Mouse (Mus musculus) midbrain, embryonic 10.5 days (tissue): ENCODE results near the gene Zfp963. TPM values are rescaled to one million over a fixed set of nuclear protein-coding genes. Genes with fewer than 3 reads are reported as not detected.
"Not testable (repeated sequence)": the region's sequence is repeated elsewhere in the genome, so short reads cannot be mapped to it uniquely, and the experiment has no call there.

Experiments
- DNase-seq: peaks from one replicate; pipeline ENCODE4 v3.0.0-alpha.2; 2017; ENCODE audit warnings: low spot score
- H3K27ac ChIP-seq: fragments of 300-500 bp; sonication (generic); replicated peaks from 2 replicates; pipeline ENCODE4 v1.5.1; 2016; ENCODE audit warnings: mild to moderate bottlenecking
- H3K27me3 ChIP-seq: fragments of 300-500 bp; sonication (generic); 2 replicates; pipeline ENCODE4 v1.6.1; 2016; ENCODE audit warnings: low read depth, mild to moderate bottlenecking; ENCODE audit not compliant: poor library complexity, severe bottlenecking
- H3K36me3 ChIP-seq: fragments of 300-500 bp; sonication (generic); 2 replicates; pipeline ENCODE4 v1.6.1; 2016; ENCODE audit warnings: mild to moderate bottlenecking, moderate library complexity
- H3K4me1 ChIP-seq: fragments of 300-500 bp; sonication (generic); 2 replicates; pipeline ENCODE4 v1.6.1; 2016
- H3K4me3 ChIP-seq: fragments of 300-500 bp; sonication (generic); 2 replicates; pipeline ENCODE4 v1.5.1; 2016; ENCODE audit warnings: mild to moderate bottlenecking, moderate library complexity
- H3K9me3 ChIP-seq: fragments of 300-500 bp; sonication (generic); replicated peaks from 2 replicates; pipeline ENCODE4 v1.6.1; 2016; ENCODE audit warnings: mild to moderate bottlenecking
- WGBS: fragments of 180-500 bp; shearing (Covaris S2); methylation state at CpG from one replicate; pipeline ENCODE4 v1.1.7; 2016; 5-methylcytosine and 5-hydroxymethylcytosine counted together
- polyA plus RNA-seq: library from polyadenylated mRNA; unstranded; fragments of >200 nt; fragmentation: Nextera tagmentation; extraction: Ambion mirVana; gene quantifications from 2 replicates; pipeline ENCODE4 v1.2.1, GENCODE M21; 2016

Zfp963 gene
- polyA plus RNA-seq, 1 experiment from 2014 or later, result 6.1 TPM

DNA sequence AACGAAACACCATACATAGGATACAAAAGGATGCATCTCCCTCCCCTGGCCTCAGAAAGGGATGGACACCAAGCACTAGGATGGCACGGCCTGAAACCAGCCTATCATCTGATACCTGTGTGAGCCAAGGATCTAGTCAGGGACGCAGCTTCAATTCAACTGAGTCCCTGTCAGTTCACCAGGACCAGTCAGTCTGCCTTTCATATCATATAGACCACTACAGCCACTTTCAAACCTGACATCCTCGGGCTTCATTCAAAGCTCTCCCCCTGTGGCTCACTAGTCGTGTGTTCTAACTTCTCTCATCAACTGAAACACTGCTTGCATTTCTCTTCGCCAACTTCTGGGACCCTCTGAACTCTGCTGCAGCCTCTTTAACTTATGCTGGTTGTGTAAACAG lies 34.4 kb downstream of the Zfp963 start:
- Histone ChIP-seq H3K27me3 (no peaks in the 10 kb centered on the region), H3K9me3 (no peaks in the 10 kb centered on the region), H3K27ac (0 out of 2 replicates have a peak overlapping the region, but pooled peaks have one; percentile 23), H3K4me3 (peak overlapping the region; percentile 96), H3K36me3 (peaks cover 34% of the 10 kb centered on the region), H3K4me1 (peaks cover 25% of the 10 kb centered on the region)
- 87% methylated on average over 6 of the region's 6 CpGs for WGBS
- no peak for DNase-seq

DNA sequence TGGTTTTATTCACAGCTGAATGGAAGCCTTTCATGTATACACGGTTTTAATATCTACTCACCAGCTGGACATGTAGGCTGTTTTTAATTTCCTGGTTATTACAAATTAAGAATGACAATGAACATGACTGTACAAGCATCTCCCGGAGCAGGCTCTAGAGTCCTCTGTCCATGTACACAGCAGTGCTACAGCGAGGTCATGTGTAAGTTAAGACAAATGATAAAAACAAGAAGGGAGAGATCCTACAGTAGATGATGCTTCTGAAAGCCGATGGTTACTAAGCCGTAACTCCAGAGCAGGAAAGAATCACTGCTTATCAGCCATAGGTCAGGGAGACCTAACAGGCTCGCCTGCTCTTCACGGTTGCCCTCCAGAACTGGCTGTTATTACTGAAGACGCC lies 36.3 kb downstream of the Zfp963 start:
- no peak overlapping the region for H3K27ac ChIP-seq
- peaks cover 25% of the 10 kb centered on the region for H3K4me1 ChIP-seq
- 94% methylated on average over 8 of the region's 8 CpGs for WGBS
- no peaks in the 10 kb centered on the region for H3K27me3 ChIP-seq
- H3K4me3 ChIP-seq, result no peak overlapping the region
- H3K36me3 ChIP-seq, result peaks cover 53% of the 10 kb centered on the region
- DNase-seq, result no peak
- H3K9me3 ChIP-seq, result no peaks in the 10 kb centered on the region

DNA sequence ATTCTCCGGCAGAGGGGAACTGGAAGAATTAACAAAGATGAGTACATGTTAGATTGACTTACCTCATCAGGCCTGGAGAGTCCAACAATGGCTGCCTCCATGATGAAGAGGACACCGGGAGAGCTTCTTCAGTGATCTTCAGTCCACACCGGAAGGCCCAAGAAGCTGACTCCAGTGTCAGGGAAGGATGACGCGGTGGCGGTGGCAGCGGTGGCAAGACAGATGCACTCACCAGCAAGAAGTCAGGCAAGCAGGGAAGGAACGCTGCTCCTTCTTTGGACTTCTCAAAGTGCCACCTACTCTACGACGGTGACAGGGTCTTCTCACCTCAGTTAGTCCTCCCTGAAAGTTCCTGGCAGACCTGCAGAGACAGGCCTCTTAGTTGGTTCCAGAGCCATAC lies 39.1 kb downstream of the Zfp963 start, which contains the start of gene Zfp869:
TSS of gene Zfp869 (minus strand) at position 101 of the 400 bp plus-strand sequence.
- DNase-seq, H3K27ac ChIP-seq, H3K4me3 ChIP-seq, H3K27me3 ChIP-seq: not testable (repeated sequence)
- Histone ChIP-seq H3K36me3 (peaks cover 82% of the 10 kb centered on the region), H3K4me1 (peaks cover 16% of the 10 kb centered on the region), H3K9me3 (peaks cover 11% of the 10 kb centered on the region; the same call in 1 of the 2 replicates)
- WGBS, result 97% methylated on average over 8 of the region's 10 CpGs

DNA sequence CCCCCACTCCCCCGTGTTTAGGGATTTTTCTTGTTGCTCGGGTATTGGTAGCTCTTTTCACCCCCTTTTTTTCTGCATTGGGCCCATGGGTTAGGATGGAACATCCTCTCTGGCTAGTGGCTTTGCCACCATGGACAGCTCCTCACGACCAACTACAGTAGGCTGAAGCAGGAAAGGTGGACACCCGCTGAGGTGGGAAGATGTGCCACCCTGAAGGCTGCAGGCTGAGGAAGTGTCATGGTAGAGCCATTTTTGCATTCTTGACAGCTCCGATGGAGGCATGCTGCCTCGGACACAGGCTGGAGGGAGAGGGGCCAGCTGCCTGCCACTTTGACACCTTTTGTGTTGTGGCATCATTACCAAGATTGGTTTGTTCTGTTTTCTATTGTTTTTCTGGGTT lies 48.0 kb downstream of the Zfp963 start:
- no peak for DNase-seq
- Histone ChIP-seq H3K4me3 (no peak overlapping the region), H3K9me3 (peaks cover 9% of the 10 kb centered on the region; the same call in 1 of the 2 replicates), H3K27ac (no peak overlapping the region), H3K36me3 (peaks cover 50% of the 10 kb centered on the region), H3K27me3 (no peaks in the 10 kb centered on the region), H3K4me1 (no peaks in the 10 kb centered on the region)
- 81% methylated on average over 6 of the region's 6 CpGs for WGBS

Other genes starting within 250 kb of the Zfp963 start
- not detected in 2 replicates for gene Gm7697, start 227.0 kb downstream of the Zfp963 start, polyA plus RNA-seq
- 34.7 and 37.0 TPM in 2 replicates for gene Zfp868, start 124.4 kb downstream of the Zfp963 start, polyA plus RNA-seq
- 2.2 and 3.2 TPM in 2 replicates for gene Zfp964, start 95.5 kb downstream of the Zfp963 start, polyA plus RNA-seq
- 32.1 and 33.6 TPM in 2 replicates for gene Zfp869, start 39.2 kb downstream of the Zfp963 start, polyA plus RNA-seq
- gene Gm20422, start 24.9 kb upstream of the Zfp963 start, polyA plus RNA-seq, result 0.43 TPM in 1 of 2 replicates, not detected in the other
- 57.1 and 58.1 TPM in 2 replicates for gene Atp13a1, start 41.2 kb upstream of the Zfp963 start, polyA plus RNA-seq
- 35.2 and 37.2 TPM in 2 replicates for gene Zfp866, start 41.2 kb upstream of the Zfp963 start, polyA plus RNA-seq
- 7.7 and 9.7 TPM in 2 replicates for gene Gmip, start 58.7 kb upstream of the Zfp963 start, polyA plus RNA-seq
- gene Lpar2, start 72.5 kb upstream of the Zfp963 start, polyA plus RNA-seq, result 0.65 and 0.68 TPM in 2 replicates
- gene Pbx4, start 82.5 kb upstream of the Zfp963 start, polyA plus RNA-seq, result 42.9 and 46.0 TPM in 2 replicates
- 0.47 TPM in 2 replicates for gene Cilp2, start 137.7 kb upstream of the Zfp963 start, polyA plus RNA-seq
- 5.2 and 5.4 TPM in 2 replicates for gene Tssk6, start 152.2 kb upstream of the Zfp963 start, polyA plus RNA-seq
- gene Ndufa13, start 152.6 kb upstream of the Zfp963 start, polyA plus RNA-seq, result 173 and 174 TPM in 2 replicates
- gene Yjefn3, start 152.7 kb upstream of the Zfp963 start, polyA plus RNA-seq, result 4.2 and 5.9 TPM in 2 replicates
- 48.0 and 48.7 TPM in 2 replicates for gene Gatad2a, start 246.4 kb upstream of the Zfp963 start, polyA plus RNA-seq